Mouse (Mus musculus) lung, adult 2 months (tissue): ENCODE measurements around the gene Ampd2. TPM values are rescaled to one million over a fixed set of nuclear protein-coding genes. Genes with fewer than 3 reads are reported as not detected.

Source experiments
- DNase-seq: peaks from one replicate; pipeline ENCODE4 v3.0.0; 2022
- H3K4me1 ChIP-seq: fragments of 200-500 bp; 2 replicates; pipeline ENCODE4 v1.6.1; 2011; ENCODE audit warnings: low read length; ENCODE audit not compliant: control insufficient read depth, insufficient read depth
- H3K4me3 ChIP-seq: fragments of 200-500 bp; replicated peaks from 2 replicates; pipeline ENCODE3; 2011; ENCODE audit warnings: low read depth, mild to moderate bottlenecking, control low read depth, low read length; ENCODE audit errors: extremely low read depth
- CTCF ChIP-seq: fragments of 200-500 bp; IDR thresholded peaks from 2 replicates; pipeline ENCODE4 v1.5.1; 2011; ENCODE audit warnings: mild to moderate bottlenecking, low read length, control low read depth; ENCODE audit not compliant: insufficient read depth
- POLR2A ChIP-seq: fragments of 200-500 bp; IDR thresholded peaks from 2 replicates; pipeline ENCODE4 v1.6.1; 2011; ENCODE audit warnings: low read depth, mild to moderate bottlenecking, control low read depth, low read length, borderline replicate concordance; ENCODE audit errors: extremely low read depth
- WGBS: fragments of 180-500 bp; shearing (Covaris S2); methylation state at CpG from one replicate; pipeline ENCODE4 v1.1.7; 2018; 5-methylcytosine and 5-hydroxymethylcytosine counted together
- polyA plus RNA-seq: library from polyadenylated mRNA; depleted of rRNA; stranded (reverse); fragments of >200 nt; gene quantifications from 2 replicates; pipeline ENCODE4 v1.2.3, GENCODE M21; 2012

The Ampd2 gene
- polyA plus RNA-seq, 1 experiment, result 84.7 TPM

- DNase-seq, result no peak
- WGBS, result 86% methylated on average over 8 of the region's 8 CpGs
- TF ChIP-seq CTCF, result no peak
- no peak for TF ChIP-seq POLR2A
These were observed 11.2 kb upstream of the Ampd2 start for GRCm38 (mm10) chr3:108097656-108098055.

DNA sequence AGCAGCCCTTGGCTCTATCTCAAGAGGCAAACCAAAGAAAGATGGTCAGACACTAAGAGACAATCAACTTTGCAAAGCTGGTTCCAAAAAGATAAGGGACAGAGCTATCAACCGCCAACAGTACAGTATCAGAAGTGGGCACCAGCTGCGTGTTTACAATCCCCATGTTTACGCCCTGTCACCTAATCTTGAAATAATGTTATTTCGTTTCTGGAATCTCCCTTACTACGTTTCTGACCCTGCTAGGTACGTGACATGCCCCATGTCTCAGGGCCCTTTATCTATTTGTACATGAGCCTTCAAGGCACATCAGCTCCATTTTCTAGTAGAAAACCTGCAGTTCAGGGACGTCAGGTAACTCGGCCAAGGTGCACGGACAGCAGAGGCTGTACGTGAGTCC lies 10.3 kb upstream of the Ampd2 start:
- no peak for TF ChIP-seq POLR2A
- no peak for TF ChIP-seq CTCF
- WGBS, result 72% methylated on average over 10 of the region's 10 CpGs
- no peaks in the 10 kb centered on the region for H3K4me1 ChIP-seq
- H3K4me3 ChIP-seq, result no peak overlapping the region
- no peak for DNase-seq

More at GRCm38 (mm10) chr3:108097656-108098055, 11.2 kb upstream of the Ampd2 start:
- Histone ChIP-seq H3K4me3 (no peak overlapping the region), H3K4me1 (no peaks in the 10 kb centered on the region)

DNA sequence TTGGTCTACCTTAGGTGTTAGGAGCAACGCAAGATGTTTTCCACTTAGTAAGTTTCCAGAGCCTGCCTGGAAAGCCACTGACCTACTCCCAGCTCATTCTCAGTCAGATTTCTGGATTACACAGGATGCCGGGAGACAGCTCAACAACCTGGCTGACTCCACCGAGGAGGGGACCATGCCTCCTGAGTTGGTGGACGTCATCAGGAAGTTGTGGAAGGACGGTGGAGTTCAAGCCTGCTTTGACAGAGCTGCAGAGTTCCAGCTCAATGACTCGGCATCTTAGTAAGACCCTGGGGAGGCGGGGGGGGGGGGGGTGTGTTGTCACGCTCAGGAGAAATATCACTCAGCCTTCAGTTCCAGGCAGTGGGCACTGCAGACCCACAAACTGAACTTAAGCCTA lies 9.8 kb upstream of the Ampd2 start:
- no peak for TF ChIP-seq CTCF
- TF ChIP-seq POLR2A, result no peak
- no peak overlapping the region for H3K4me3 ChIP-seq
- 44% methylated on average over 8 of the region's 8 CpGs for WGBS
- no peak for DNase-seq
- H3K4me1 ChIP-seq, result no peaks in the 10 kb centered on the region

DNA sequence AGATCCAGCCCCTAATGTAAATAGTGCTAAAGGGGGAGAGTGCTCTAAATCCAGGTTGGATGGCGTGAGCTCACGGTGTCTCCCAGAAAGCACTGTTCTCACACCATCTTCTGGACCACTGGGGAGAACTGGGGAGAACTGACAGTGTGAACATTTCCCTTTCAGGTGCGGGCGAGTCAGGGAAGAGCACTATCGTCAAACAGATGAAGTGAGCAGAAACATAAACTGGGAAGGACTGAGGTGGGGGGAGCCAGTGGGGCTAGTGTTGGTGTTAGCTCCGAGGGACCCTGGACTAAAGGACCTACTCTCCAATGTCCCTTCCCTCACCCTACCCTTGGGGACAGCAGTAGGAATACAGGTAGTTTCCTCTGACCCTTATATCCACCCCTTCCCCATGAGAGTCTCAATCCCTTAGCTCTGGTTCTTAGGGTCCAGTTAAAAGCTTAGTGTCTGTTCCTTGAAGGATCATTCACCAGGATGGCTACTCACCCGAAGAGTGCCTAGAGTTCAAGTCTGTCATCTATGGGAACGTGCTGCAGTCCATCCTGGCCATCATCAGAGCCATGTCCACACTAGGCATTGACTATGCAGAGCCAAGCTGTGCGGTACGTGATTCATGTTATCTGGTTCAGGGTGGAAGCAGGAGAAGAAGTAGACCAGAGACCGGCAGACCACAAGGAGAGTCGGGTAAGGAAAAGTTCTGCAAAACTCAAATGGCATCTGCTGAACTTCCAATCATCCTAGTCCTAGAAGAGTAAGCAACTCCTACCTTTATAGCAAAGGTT lies 8.7 kb upstream of the Ampd2 start:
- no peak for TF ChIP-seq CTCF
- TF ChIP-seq POLR2A, result no peak
- H3K4me1 ChIP-seq, result no peaks in the 10 kb centered on the region
- 92% methylated on average over 12 of the region's 12 CpGs for WGBS

DNA sequence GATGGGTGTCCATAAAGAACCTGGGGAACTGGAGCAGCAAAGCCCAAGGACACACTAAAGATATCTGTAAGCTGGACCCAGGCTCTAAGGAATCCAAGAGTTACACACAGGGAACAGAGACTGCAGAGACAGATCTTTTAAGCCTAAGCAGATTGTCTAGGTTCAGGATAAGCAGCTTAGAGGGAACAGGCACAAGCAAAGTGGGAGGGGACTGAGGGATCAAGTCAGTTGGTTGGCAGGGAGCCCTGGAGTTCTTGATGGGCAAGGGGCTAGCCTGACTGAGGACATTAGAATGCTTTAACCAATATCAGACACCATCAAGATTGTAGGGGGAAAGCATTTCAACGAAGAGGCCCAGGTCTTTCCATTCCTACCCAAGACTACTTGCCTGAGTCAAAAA lies 7.7 kb upstream of the Ampd2 start:
- no peak for DNase-seq
- 81% methylated on average over 1 of the region's 1 CpGs for WGBS
- no peak for TF ChIP-seq POLR2A
- no peak for TF ChIP-seq CTCF

More for the DNA sequence above, 8.7 kb upstream of the Ampd2 start:
- no peak for DNase-seq
- H3K4me3 ChIP-seq, result no peak overlapping the region

GRCm38 (mm10) chr3:108093306-108093705 lies 6.9 kb upstream of the Ampd2 start:
- WGBS, result 58% methylated on average over 6 of the region's 6 CpGs
- H3K4me1 ChIP-seq, result no peaks in the 10 kb centered on the region
- H3K4me3 ChIP-seq, result no peak overlapping the region
- DNase-seq, result no peak
- TF ChIP-seq CTCF (no peak), POLR2A (no peak)

More for the DNA sequence above, 7.7 kb upstream of the Ampd2 start:
- Histone ChIP-seq H3K4me1 (no peaks in the 10 kb centered on the region), H3K4me3 (no peak overlapping the region)

GRCm38 (mm10) chr3:108092536-108093115 lies 6.2 kb upstream of the Ampd2 start, which contains the start of gene Gnat2:
TSS of gene Gnat2 (plus strand) at chr3:108092789.
- no peak within 1 kb of the TSS for H3K4me3 ChIP-seq
- no peak for DNase-seq
- no peak for TF ChIP-seq POLR2A
- TF ChIP-seq CTCF, result no peak
- no peaks in the 10 kb centered on the region for H3K4me1 ChIP-seq
- 74% methylated on average over 15 of the region's 15 CpGs for WGBS

- 66% methylated on average over 6 of the region's 6 CpGs for WGBS
These were observed 5.6 kb upstream of the Ampd2 start for GRCm38 (mm10) chr3:108092030-108092429.

DNA sequence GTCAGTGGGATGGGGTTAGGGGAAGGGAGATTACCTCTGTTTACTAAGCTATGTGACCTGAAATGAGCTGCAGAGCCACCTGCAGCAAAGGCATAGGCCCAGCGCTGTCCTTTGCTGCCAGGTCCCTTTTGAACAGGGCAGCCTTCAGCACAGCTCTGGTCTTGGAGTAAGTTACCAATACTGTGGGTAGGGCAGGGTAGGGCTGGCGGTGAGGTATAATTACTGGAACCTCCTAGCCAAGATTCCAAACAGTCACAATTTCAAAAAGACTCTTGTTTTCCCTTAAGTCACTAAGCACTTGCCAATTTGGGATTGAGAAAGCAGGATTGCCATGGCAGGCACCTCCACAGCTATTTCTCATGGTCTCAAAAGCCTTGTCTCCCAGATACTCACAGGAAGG lies 4.1 kb upstream of the Ampd2 start:
- Histone ChIP-seq H3K4me1 (no peaks in the 10 kb centered on the region; the same call in 1 of the 2 replicates), H3K4me3 (no peak overlapping the region)
- no peak for DNase-seq
- WGBS, result 85% methylated on average over 2 of the region's 2 CpGs
- TF ChIP-seq POLR2A (no peak), CTCF (no peak)

More at GRCm38 (mm10) chr3:108092030-108092429, 5.6 kb upstream of the Ampd2 start:
- Histone ChIP-seq H3K4me1 (no peaks in the 10 kb centered on the region), H3K4me3 (no peak overlapping the region)
- no peak for DNase-seq
- TF ChIP-seq CTCF, result no peak
- TF ChIP-seq POLR2A, result no peak
